Mouse (Mus musculus) forelimb bud, embryonic 11.5 days (tissue): ENCODE measurements around the gene Islr.

Source experiments
- DNase-seq: peaks from one replicate; pipeline ENCODE4 v3.0.0-alpha.2; 2012; ENCODE audit warnings: low read depth, low spot score

The Islr gene

DNA sequence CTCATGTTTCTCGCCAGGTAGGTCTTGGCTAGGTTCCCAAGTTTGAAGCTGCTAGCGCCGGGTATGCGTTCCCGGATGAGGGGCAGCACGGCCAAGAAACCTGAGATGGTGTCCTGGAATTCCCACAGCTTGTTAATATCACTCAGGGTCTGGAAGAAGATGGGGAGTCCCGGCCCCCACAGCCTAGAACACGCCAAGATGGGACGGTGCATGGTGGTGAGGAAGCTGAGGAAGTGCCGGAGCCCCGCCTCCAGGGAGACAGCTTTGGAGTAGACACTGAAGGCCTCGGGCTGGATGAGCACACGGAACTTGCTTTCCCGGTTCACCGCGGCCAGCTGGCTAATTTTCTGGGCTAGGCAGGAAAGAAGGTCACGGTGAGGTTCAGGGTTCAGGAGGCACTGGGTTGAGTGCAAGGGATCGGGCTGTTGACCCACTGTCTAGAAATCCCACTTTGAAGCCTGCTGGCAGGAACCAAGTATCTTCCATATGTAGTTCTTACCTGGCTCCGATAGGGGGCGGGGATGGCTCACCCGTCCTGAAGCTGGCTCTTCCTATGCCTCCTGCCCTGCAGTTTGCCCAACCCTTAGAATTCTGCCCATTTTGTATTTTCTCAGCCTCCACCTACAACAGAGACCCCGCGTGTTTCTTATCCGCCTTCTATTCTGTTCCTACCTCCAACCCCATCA is 16.3 kb upstream of the Islr start:
- no peak for DNase-seq

DNA sequence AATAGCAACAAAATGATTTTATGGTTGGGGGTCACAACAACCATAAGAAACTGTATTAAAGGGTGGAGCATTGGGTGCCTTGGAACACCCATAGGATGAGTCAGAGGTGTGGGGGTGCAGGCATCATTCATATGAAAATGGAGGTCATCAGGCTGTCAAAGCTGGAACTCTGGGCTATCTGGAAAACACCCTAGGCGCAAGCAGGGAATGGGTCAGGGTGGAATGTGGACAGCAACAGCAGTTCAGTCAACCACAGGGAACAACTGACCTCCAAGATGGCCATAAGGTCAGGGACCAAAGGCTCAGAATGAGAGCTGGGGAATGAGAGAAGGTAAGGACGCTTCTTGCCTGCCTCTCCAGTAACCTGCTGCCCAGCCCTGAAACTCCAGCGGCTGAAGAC is 14.4 kb upstream of the Islr start:
- no peak for DNase-seq

DNA sequence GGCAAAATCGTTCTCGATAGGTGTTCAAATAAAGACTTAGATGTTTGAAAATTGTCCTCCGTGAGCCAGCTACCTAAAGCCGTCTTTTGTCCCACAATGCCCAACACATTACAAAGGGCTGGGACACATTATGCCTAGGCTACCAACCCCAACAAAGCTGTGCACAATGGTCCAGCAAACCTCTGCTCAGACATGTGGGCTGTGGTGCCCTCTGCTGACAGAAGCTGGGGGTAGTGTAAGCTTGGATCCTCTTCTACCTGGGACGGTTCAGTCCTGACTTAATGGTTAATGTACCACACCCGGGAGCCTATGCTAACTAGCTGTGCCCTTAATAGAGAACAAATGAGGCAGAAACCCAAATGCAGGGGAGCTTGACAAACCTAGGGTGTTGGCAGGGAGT is 12.3 kb upstream of the Islr start:
- DNase-seq: no peak

DNA sequence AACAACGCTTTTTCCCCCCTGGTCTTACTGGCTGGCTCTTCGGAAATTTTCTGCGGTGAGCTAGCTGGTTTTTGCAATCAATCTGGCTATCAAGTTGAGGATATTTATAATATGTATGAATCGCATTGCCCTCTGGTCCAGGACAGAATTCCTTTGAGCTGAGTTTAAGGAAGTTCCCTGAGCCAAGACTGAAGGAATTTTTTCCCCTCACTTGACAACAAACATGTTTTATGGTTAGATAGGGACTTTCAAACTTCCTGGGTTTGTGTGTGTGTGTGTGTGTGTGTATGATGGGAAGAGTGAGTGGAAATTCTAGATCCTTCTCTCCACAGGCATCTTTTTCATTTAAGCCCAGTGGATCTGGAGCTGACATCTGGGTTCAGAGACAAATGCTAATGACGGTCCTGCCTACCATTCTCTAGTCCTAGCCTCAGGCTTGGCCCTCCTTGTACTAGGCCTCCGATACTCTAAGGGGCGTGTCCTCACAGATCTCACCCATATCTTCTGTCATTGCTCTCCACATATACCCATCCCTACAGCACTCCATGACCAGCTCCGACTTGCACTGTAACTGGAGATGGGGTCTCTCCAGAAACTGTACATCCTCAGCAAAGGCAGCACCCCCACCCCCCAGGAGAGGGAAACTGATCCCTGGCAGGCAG is 10.5 kb upstream of the Islr start:
- no peak for DNase-seq

DNA sequence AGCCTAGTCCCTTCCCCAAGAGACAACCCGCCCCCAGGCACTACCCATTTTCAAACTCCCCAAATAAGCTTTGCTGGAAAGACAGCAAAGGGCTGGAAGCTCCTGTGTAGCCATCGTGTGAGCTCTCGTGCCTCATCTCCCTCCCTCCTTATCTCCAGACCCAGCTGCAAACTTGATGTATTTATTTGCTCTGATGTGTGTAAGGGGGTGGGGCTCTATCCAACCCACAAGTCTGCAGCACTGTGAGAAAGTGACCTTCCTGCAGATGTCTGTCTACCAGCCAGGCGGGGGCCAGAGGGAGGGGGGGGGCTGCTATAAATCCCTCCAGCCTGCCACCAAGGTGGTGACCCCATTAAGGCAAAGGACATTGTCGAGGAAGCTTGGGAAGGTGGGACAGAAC is 9.8 kb upstream of the Islr start:
- DNase-seq: no peak

DNA sequence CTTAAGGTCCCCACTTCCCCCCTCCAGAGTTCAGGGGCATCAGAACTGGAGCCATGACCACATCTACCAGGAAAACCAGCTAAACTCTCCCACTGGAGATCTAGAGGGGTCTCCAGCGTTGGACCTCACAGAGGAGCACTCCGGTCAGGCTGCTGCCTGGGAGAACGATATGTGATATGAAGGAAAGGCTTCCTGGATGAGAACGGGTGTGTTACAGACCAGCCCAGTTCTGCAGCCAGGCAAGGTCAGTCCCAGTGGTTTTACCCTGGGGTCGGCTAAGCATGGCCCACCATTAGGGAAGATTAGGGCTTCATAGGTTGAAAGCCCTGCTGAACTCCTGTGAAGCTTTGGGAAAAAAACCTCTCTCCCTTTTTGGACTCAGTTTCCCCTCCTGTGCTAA is 9.3 kb upstream of the Islr start:
- no peak for DNase-seq

DNA sequence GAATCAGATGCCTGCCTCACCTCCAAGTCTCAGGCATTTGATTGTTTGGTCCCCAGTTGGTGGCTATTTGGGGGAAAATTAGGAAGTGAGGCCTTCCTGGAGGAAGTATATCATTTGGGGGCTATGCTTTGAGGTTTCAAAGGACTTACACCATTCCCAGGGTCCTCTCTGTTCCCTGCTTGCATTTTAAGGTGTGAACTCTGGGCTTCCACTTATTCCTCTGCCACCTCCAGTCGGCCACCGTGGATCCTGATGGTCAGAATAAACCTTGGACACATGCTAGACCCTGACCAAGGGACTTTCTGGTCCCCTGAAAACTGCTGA is 6.2 kb upstream of the Islr start:
- no peak for DNase-seq

DNA sequence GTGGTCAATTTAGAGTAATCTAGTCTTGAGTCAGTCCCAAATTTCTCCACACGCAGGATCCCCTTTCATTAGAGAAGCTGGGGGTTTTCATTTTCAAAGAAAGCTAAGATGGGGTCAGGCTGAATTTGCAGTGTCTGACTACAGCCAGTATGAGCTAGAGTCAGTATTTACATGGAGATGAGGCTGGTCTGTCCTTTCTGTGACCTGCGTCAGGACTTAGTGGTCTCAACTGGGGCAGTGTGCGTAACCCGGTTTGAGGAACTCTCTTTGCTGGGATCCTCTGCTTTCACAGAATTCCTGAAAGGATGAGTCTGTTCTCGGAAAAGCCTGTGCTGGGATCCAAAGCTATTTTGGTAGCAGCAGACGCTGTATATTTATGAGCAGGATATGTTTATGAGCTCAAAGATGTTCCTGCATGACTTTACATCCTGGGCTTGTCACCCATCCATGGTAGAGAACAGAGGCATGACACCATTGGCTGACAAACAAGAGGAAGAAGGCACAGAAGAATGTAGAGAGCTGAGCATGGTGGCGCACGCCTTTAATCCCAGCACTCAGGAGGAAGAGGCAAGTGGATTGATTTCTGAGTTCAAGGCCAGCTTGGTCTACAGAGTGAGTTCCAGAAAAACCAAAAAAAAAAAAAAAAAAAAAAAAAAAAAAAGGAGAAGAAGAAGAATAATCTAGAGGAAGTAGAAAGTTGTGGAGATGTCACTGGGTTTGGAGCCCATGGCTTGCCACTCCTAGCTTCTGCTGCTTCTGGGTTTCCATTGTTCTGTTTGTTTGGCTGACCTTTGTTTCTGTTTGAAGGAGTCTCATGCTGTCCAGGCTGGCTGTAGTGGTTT is 5.6 kb upstream of the Islr start:
- DNase-seq: no peak

DNA sequence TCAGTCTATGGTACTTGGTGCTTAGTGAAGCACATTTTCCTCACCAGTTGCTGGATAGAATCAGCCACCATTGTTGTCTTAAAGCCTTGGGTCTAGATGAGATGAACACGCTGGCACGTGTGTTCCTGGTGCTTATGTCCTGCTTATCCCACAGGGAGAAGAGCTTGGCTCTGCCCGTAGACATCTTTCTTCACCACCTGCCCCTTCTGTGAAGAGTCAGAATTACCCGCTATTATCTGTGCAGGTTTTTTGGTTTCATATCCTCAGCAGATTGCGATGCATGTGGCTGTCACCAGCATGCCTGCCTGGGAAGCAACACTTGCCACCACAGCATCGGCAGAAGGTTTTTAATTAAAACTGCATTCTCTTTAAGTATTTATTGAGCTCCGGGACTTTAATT is 1.9 kb upstream of the Islr start:
- no peak for DNase-seq

DNA sequence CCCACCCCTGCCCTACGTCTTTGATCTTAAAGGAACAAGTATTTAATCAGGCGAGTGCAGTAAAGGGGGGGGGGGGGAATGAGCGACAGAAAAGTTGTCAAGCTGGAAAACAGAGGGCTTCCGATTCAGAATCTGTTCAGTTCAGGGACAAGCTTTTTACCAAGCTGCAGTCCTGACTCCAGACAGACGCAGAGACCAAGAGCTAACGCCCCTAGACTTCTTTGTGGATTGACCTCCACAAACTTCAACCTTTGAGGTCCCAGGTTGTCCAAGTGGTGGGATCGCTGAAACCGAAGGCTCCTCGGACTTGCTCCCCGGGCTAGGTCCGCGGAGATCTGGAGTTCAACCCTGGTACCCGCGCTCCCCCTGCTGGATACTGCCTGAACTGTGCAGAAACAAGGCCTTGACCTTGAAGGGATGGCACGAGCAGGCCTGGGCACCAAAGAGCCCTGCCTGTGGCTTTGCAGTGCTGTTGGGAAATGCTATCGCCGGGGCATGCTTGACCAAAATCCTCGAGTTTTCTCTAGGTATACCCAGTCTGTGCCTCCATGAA is 418 bp upstream of the Islr start:
- peak; percentile 91 for DNase-seq

DNA sequence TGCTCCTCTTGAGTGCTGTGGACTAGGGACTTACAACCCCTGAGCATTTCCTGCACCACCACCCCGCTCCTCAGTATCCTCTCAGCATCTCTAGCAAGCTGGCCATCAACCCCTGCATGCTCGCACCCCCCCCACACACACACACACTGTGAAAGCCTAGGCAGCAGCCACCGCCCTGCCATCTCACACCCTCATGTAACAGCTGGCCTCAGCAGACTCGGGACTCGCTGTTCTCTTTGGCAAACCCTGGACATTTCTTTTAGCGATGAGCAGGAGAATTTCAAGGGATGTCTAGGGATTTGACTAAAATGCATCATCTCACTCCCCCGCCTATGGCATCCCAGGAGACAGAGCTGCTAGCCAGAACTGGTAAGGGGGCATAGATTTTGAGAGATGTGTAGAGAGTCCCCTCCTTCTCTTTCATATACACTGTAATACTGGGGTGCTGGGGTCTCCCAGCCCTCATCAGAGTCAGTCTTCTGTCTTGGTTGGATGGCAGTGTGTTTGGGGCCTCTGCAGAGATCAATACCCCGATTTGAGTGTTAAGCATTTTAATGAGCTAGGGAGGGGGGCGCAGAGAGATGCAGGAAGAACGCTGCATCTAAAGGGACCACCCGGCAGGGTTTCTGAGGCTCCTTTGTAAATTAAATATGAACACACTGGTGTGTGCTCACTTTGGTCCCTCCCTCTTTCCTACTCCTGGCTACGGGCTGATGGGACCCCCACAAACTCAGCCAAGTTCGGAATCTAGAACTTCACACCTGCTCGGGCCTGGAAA is 1.2 kb downstream of the Islr start:
- no peak for DNase-seq

DNA sequence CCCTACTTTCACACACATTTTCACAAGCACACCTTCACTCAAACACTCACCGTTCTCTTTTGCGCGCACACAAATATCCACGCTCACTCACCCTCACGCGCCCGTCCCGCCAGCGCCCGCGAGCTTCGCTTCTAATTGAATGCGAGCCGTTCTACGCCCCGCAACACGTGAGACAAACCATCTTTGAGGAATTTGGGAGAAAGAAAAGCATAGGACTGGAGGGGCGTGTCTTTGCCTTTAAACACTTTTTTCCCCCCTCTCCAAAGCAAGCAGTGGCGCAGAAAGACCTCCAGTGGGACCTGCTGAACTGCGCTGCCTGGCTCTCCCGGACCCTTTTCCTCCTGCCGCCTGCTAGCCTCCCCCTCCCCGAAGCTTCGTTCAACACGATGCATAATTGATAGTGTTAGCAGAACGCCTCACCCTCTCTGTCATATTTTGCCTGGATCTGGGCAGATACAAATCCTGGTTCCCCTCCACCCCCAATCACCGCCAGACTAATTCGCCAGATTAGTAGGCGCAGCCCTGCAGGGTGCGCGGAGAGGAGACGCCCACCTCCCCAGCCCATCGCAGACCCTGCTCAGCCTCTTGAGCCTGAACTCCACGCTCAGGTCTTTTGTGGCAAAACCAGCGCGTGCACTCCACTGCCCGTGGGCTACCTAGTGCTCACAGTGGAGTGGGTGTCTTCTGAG is 2.1 kb downstream of the Islr start:
- DNase-seq: no peak

DNA sequence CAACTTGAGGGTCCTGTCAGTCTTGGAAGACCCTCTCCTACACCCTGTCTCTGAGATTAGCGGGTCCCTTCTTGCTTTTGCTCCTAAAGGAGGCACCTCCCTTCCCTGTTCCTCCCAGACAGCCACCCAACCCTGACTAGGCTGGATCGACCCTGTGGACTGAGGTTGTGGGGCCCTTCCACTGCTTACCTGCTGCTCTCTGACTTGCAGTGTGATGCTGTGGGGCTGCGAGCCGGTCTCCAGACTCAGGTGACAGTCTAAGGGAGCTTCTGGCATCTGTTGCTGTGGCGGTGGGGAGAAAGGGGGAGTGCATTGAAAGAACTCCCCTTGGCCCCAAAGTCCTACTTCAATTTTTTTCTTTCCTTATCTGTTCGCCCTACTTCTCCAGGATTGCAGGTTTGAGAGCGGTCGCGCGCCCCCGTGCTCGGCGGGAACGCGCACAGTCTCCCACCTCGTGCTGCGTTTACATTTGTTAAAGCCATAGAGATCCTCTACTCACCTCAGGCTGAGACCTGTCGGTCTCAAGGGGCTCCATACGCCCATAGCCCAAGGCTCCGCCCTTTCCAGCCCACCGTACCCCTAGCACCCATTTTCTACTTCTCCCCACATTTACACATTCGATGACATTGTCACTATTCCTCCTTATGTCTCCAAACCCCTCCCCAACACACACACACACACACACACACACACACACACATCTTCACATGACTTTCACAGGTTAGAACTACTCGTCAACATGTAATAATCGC is 2.8 kb downstream of the Islr start:
- DNase-seq: no peak

DNA sequence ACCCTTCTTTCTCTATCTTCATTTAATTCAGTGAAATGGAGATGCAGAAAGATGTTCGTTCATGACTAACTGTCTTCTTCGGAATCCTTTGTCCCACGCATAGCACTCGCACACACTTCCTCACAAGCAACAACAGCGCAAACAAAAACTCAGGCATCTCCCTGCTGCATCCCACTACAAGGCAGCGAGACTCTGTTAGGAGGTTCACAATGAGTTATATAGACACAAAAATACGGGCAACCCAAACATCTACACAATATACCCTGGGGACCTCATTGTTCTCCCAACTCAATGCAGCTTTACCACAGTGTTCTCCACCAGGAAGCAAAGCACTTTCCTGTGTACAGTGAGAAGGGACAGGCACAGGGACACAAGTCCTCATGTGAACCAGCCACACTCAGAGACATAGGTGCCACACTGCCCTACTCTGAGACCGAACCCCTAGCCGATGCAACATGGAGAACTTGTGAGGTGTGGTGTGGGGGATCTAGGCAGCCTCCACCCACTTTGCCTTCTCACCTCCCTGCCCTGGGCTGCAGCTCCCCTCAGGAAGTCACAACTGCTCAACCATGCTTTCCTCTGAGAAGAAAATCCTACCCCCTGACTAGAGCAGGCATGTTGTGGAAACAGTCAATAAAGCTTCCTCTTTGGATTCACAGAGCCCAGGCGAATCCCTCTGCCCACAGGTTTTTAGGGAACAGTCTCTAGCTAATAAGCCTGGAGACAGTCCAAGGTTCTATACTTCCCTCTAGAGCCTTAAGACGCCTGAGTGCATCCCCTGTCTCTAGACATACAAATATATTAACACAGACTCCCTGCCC is 3.6 kb downstream of the Islr start:
- DNase-seq: no peak

DNA sequence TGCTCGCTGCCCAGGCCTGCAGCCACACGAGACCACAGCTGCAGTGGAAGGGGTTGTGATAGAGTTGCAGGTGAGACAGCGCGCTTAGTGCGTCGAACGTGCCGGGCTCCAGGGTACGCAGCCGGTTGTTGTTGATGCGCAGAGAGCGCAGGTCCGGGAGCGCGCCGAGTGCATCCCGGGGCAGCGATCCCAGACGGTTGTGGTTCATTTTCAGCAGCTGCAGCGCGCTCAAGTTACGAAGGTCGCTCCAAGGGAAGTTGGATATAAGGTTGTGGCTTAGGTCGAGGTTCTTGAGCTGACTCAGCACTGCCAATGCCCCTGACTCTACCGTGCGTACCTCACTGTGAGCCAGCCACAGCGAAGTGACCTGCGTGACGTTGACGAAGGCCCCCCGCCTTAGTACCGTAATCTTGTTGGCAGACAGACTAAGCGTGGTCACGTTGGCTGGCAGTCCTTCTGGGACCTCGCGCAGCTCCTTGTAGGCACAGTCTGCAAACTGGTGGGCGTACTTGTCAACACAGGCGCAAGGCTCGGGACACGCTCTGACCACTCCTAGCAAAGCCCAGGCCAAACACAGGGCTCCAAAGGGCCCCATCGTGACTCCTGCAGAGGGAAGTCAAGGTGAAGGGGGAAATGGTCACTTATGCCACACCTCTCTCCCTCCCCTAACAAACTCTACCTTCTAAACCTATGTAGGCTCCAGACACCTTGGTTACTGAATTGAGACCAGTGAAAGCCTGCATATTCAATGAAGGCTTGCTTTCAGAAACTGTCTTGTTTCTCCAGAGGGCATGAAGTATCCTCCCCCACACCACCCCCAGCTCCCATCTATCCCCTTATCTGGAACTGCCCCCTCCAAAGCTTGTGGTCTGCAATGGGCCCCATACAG is 4.5 kb downstream of the Islr start:
- DNase-seq: no peak

DNA sequence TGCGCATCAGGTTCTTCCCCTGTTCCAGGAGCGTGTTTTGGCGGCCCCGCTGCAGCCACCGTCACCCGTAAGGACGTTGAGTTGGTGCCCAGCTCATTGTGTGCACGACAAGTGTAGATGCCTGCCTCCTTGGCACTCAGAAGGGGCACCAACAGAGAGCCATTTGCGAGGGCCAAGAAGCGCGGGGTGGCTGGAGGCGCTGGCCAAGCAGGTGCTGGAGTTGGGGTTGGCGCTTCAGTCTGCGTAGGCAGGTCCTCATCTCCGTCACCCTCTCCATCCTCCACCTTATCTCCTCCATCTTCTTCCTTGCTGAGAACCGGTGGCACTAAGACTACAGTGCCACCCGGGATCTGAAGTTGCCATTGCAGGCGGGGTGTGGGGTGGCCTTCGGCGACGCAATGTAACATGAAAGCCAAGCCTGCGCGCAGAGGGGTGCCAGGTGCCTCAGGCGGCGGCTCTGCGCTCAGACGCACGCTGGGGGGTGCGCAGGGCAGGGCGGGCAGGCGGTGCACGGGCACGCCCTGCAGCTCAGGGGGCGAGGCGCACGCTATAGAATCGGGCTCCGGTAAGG is 5.2 kb downstream of the Islr start:
- no peak for DNase-seq

DNA sequence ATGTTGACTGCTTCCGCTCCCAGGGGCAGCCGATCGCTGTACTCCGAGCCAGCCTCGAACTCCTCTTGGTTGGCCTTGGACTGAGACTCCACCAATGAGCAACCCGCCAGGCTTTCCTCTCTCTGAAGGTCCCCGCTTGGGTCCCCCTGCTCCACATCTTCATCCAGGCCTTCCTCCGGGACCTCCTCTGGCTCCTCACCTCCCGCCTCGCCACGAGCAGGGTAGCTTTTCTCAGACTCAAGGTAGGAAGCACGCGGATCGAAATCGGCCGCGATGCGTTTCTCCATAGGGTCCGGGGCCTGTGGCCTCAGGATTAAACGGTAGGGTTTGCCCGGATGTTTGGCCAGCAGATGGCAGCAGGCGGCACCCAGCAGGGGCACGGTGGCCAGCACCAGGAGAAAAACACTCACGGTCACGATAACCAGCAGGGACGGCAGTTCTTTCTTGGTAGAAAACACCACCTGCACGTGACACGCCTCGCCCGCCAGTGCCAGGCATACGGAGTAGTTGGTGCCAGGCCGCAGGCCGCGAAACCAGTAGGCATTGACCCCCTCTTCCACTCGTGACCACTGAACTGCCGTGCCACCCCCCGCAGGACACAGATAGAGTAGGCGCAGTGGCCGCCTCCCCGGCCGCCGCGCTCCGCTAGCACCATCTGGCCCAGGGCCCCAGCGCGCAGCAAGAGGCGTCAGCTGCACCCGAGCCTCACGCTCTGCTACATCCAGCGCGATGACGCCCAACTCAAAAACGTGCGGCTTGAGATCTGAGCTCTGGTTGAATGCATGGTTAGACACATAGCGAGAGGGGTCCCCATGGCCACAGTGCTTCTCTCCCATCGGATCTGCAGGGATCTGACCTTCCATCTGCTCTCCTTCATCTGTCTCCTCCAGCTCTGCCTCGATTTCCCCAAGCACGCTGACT is 6.1 kb downstream of the Islr start:
- no peak for DNase-seq
